Mouse (Mus musculus) small intestine, adult 2 months (tissue): ENCODE results near the gene Ugt1a8. TPM values are rescaled to one million over a fixed set of nuclear protein-coding genes. Genes with fewer than 3 reads are reported as not detected.

Source experiments
- H3K27ac ChIP-seq: fragments of 200-500 bp; 2 replicates; pipeline ENCODE4 v1.5.1; 2012; ENCODE audit warnings: low read depth, low read length, control low read depth, inconsistent platforms; ENCODE audit not compliant: insufficient read depth
- H3K27me3 ChIP-seq: fragments of 200-500 bp; 2 replicates; pipeline ENCODE4 v1.6.1; 2012; ENCODE audit warnings: mild to moderate bottlenecking, moderate library complexity, low read length, inconsistent platforms; ENCODE audit not compliant: control insufficient read depth, insufficient read depth
- H3K36me3 ChIP-seq: fragments of 200-500 bp; 2 replicates; pipeline ENCODE4 v1.6.1; 2012; ENCODE audit warnings: mild to moderate bottlenecking, low read length, control low read depth, inconsistent platforms; ENCODE audit not compliant: control insufficient read depth, insufficient read depth
- H3K4me1 ChIP-seq: fragments of 200-500 bp; 2 replicates; pipeline ENCODE4 v1.6.1; 2012; ENCODE audit warnings: low read length, inconsistent platforms, mixed read lengths; ENCODE audit not compliant: control insufficient read depth, insufficient read depth, insufficient read length
- H3K4me3 ChIP-seq: fragments of 200-500 bp; 2 replicates; pipeline ENCODE4 v1.5.1; 2012; ENCODE audit warnings: low read depth, mild to moderate bottlenecking, control low read depth, inconsistent platforms, low read length, moderate library complexity
- CTCF ChIP-seq: fragments of 200-500 bp; IDR thresholded peaks from 2 replicates; pipeline ENCODE4 v1.5.1; 2012; ENCODE audit warnings: low read depth, mild to moderate bottlenecking, control low read depth, inconsistent platforms, low read length, moderate library complexity, mixed read lengths; ENCODE audit not compliant: insufficient replicate concordance, insufficient read length; ENCODE audit errors: extremely low read depth
- POLR2A ChIP-seq: fragments of 200-500 bp; IDR thresholded peaks from 2 replicates; pipeline ENCODE4 v1.6.1; 2012; ENCODE audit warnings: low read depth, mild to moderate bottlenecking, control low read depth, inconsistent platforms, low read length, moderate library complexity
- WGBS: fragments of 180-500 bp; shearing (Covaris S2); methylation state at CpG from one replicate; pipeline ENCODE4 v1.1.7; 2018; 5-methylcytosine and 5-hydroxymethylcytosine counted together
- polyA plus RNA-seq: library from polyadenylated mRNA; depleted of rRNA; stranded (reverse); fragments of >200 nt; gene quantifications from 2 replicates; pipeline ENCODE4 v1.2.3, GENCODE M21; 2012

Ugt1a8 gene
- polyA plus RNA-seq, 1 experiment = not detected

- WGBS = 89% methylated on average over 1 of the region's 1 CpGs
- peak overlapping the region; percentile 92 for H3K27ac ChIP-seq
- no peaks in the 10 kb centered on the region for H3K27me3 ChIP-seq
- no peak overlapping the region for H3K4me3 ChIP-seq
- 0 out of 2 replicates have a peak, but pooled peaks cover 2% of the 10 kb centered on the region for H3K36me3 ChIP-seq
- TF ChIP-seq CTCF (no peak), POLR2A (no peak)
- peaks cover 9% of the 10 kb centered on the region; the same call in 1 of the 2 replicates for H3K4me1 ChIP-seq
Measured at GRCm38 (mm10) chr1:88179657-88180056, 92.0 kb downstream of the Ugt1a8 start.

DNA sequence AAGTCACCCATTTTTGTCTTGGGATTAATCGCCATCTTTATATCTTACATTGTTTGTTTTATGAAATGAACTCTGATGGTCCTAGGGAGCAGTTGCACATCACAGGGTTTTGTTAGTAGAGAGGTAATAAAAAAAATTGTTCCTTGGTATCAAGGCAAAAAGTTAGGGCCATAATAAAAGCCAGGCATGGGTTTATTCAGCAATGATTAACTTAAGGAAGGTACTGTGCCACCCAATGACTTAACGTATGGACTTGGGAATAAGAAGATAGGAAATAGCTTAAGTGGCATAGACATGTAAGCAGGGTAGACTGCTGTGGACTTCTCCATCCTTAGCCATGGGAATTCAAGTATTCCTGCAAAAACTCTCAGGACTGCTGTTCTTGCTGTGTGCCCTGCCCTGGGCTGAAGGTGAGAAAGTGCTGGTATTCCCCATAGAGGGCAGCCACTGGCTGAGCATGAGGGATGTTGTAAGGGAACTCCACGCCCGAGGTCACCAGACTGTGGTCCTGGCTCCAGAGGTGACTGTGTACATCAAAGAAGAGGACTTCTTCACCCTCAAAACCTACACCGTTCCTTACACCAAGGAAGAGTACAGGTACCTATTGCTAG, 98.8 kb downstream of the Ugt1a8 start:
- TF ChIP-seq POLR2A (no peak), CTCF (no peak)
- H3K4me1 ChIP-seq = peaks cover 7% of the 10 kb centered on the region; the same call in 1 of the 2 replicates
- peak overlapping the region; percentile 40 for H3K4me3 ChIP-seq
- 39% methylated on average over 5 of the region's 5 CpGs for WGBS
- H3K36me3 ChIP-seq = no peaks in the 10 kb centered on the region
- no peaks in the 10 kb centered on the region for H3K27me3 ChIP-seq
- H3K27ac ChIP-seq = peak overlapping the region; percentile 62

- WGBS = 86% methylated on average over 3 of the region's 3 CpGs
- Histone ChIP-seq H3K27me3 (no peaks in the 10 kb centered on the region), H3K4me3 (no peak overlapping the region), H3K36me3 (no peaks in the 10 kb centered on the region), H3K27ac (no peak overlapping the region), H3K4me1 (peaks cover 13% of the 10 kb centered on the region)
- TF ChIP-seq CTCF (no peak), POLR2A (no peak)
Measured at GRCm38 (mm10) chr1:88192136-88192535, 104.5 kb downstream of the Ugt1a8 start.

DNA sequence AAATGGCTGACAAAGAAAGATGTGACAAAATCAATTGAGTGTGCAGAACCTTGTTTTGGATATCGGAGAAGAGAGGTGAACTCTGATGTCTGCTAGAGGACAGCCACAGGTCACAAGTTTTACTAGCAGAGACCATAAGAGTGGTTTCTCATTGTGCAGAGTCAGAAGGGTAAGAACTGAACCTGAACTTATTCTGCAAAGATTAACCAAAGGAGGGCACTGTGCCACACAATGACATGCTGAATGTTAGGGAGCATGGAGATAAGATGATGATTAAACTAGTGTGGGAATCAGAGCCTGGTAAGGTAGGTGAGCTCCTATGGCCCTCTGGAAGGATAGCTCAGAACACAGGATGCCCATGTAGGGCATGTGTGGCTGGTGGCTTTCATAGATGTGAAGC, 108.1 kb downstream of the Ugt1a8 start:
- Histone ChIP-seq H3K27me3 (no peaks in the 10 kb centered on the region), H3K4me1 (peaks cover 10% of the 10 kb centered on the region), H3K4me3 (no peak overlapping the region), H3K27ac (no peak overlapping the region), H3K36me3 (no peaks in the 10 kb centered on the region)
- TF ChIP-seq CTCF (no peak), POLR2A (no peak)
- 74% methylated on average over 1 of the region's 1 CpGs for whole genome bisulfite sequencing

DNA sequence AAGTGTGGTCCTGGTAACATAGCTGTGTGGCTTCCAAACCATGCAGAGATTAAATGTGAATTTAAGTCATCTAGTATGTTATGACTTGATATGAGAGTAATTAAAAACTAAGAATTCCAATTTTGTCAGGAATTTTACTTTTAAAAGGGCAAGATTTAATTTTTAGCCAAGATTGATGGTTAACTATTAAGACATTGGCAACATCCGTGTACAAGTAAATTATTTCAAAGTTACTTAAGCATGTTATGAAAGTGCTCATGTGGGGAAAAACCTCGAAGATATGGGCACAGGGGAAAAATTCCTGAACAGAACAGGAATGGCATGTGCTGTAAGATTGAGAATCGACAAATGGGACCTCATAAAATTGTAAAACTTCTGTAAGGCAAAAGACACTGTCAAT, 109.8 kb downstream of the Ugt1a8 start:
- 82% methylated on average over 3 of the region's 3 CpGs for WGBS
- no peaks in the 10 kb centered on the region for H3K27me3 ChIP-seq
- no peak overlapping the region for H3K27ac ChIP-seq
- peaks cover 2% of the 10 kb centered on the region; the same call in 1 of the 2 replicates for H3K4me1 ChIP-seq
- no peak overlapping the region for H3K4me3 ChIP-seq
- TF ChIP-seq POLR2A (no peak), CTCF (no peak)
- no peaks in the 10 kb centered on the region for H3K36me3 ChIP-seq

- no peaks in the 10 kb centered on the region for H3K36me3 ChIP-seq
- no peak overlapping the region for H3K27ac ChIP-seq
- H3K4me3 ChIP-seq = no peak overlapping the region
- WGBS = 67% methylated on average over 2 of the region's 2 CpGs
- TF ChIP-seq POLR2A (no peak), CTCF (no peak)
- peaks cover 2% of the 10 kb centered on the region; the same call in 1 of the 2 replicates for H3K4me1 ChIP-seq
- H3K27me3 ChIP-seq = no peaks in the 10 kb centered on the region
Measured at GRCm38 (mm10) chr1:88199996-88200395, 112.4 kb downstream of the Ugt1a8 start.

DNA sequence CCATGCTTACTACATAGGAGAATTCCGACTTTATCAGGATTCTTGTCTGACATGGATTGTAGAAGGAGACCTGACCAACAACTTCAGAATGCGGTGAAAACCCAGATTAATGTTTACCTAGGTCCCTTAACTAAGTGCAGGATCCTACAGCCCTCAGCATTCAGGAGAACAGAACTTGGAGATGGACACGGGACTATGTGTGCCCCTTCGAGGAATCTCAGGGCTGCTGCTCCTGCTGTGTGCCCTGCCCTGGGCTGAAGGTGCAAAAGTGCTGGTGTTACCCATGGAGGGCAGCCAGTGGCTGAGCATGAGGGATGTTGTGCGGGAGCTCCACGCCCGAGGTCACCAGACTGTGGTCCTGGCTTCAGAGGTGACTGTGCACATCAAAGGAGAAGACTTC, 112.8 kb downstream of the Ugt1a8 start, which contains the start of gene Ugt1a2:
Gene Ugt1a2, plus strand, starts transcription at position 146 of the 400 bp plus-strand sequence.
- no peak within 1 kb of the TSS for H3K4me3 ChIP-seq
- H3K27ac ChIP-seq = no peak within 1 kb of the TSS
- WGBS = 63% methylated on average over 7 of the region's 7 CpGs
- H3K36me3 ChIP-seq = no peaks in the 10 kb centered on the region
- peaks cover 5% of the 10 kb centered on the region for H3K4me1 ChIP-seq
- no peaks in the 10 kb centered on the region for H3K27me3 ChIP-seq
- TF ChIP-seq CTCF (no peak), POLR2A (no peak)

DNA sequence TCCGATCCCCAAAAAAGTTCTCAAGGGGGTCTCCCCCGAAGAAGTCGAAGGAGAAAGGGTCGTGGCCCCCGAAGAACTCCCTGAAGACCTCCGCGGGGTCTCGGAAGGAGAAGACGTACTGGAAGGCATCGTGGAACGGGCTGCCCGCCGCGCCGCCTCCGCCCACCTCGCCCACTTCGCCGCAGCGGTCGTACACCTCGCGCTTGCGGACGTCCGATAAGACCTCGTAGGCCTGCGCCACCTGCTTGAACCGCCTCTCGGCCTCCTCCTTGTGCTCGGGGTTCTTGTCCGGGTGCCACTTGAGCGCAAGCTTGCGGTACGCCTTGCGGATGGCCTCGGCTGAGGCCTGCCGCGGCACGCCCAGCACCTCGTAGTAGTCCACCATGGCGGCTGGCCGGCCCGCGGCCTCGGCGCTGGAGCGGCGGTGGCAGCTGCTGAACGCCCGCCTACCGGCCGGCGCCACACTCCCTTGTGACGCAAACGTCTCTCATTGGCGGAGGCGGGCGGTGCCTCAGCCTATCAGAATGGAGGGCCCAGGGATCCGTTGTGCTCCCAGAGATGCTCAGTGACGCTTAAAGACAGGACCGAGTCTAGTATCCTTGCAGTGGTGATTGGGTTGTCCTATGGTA, 117.8 kb downstream of the Ugt1a8 start, which contains the start of gene Dnajb3:
Gene Dnajb3, minus strand, starts transcription at position 489 of the 629 bp plus-strand sequence.
- H3K4me3 ChIP-seq = peak within 1 kb of the TSS; percentile 65
- H3K36me3 ChIP-seq = no peaks in the 10 kb centered on the region
- peak within 1 kb of the TSS; percentile 64 for H3K27ac ChIP-seq
- peaks cover 18% of the 10 kb centered on the region for H3K4me1 ChIP-seq
- H3K27me3 ChIP-seq = no peaks in the 10 kb centered on the region
- TF ChIP-seq CTCF = no peak
- TF ChIP-seq POLR2A = no peak
- 44% methylated on average over 62 of the region's 62 CpGs for WGBS
